Mouse (Mus musculus): ENCODE data around the gene Sgo2a. TPM values are rescaled to one million over a fixed set of nuclear protein-coding genes. Genes with fewer than 3 reads are reported as not detected.

Sgo2a gene
- polyA plus RNA-seq, 1 experiment from 2014 or later = 21.2 TPM

GRCm38 (mm10) chr1:58072416-58072815, 76.6 kb downstream of the Sgo2a start:
- Histone ChIP-seq H3K36me3 (no peaks in the 10 kb centered on the region), H3K27me3 (ENCODE audit: low read depth, poor library complexity, severe bottlenecking) (no peaks in the 10 kb centered on the region), H3K27ac (no peak overlapping the region), H3K9me3 (replicated peaks) (no peaks in the 10 kb centered on the region), H3K4me3 (no peak overlapping the region), H3K4me1 (peaks cover 4% of the 10 kb centered on the region; the same call in 1 of the 2 replicates)
- WGBS = 79% methylated on average over 2 of the region's 2 CpGs
- DNase-seq (ENCODE audit: low spot score) = no peak

GRCm38 (mm10) chr1:58072991-58073730, 77.4 kb downstream of the Sgo2a start:
- peaks cover 4% of the 10 kb centered on the region; the same call in 1 of the 2 replicates for H3K4me1 ChIP-seq
- H3K9me3 ChIP-seq (replicated peaks) = no peaks in the 10 kb centered on the region
- no peaks in the 10 kb centered on the region for H3K27me3 ChIP-seq (ENCODE audit: low read depth, poor library complexity, severe bottlenecking)
- H3K4me3 ChIP-seq = no peak overlapping the region
- DNase-seq (ENCODE audit: low spot score) = no peak
- WGBS = 86% methylated on average over 12 of the region's 12 CpGs
- no peak overlapping the region for H3K27ac ChIP-seq
- H3K36me3 ChIP-seq = no peaks in the 10 kb centered on the region

GRCm38 (mm10) chr1:58074266-58074665, 78.5 kb downstream of the Sgo2a start:
- no peaks in the 10 kb centered on the region for H3K27me3 ChIP-seq (ENCODE audit: low read depth, poor library complexity, severe bottlenecking)
- no peak overlapping the region for H3K4me3 ChIP-seq
- H3K4me1 ChIP-seq = peaks cover 4% of the 10 kb centered on the region; the same call in 1 of the 2 replicates
- H3K9me3 ChIP-seq (replicated peaks) = no peaks in the 10 kb centered on the region
- WGBS = 97% methylated on average over 2 of the region's 2 CpGs
- H3K27ac ChIP-seq = no peak overlapping the region
- DNase-seq (ENCODE audit: low spot score) = no peak
- no peaks in the 10 kb centered on the region for H3K36me3 ChIP-seq

Other genes starting within 250 kb of the Sgo2a start
- gene Spats2l, start 221.8 kb upstream of the Sgo2a start, polyA plus RNA-seq (2016; fragmentation: Nextera tagmentation; extraction: Ambion mirVana) = 18.4 and 29.3 TPM in 2 replicates
- gene Kctd18, start 23.0 kb downstream of the Sgo2a start, polyA plus RNA-seq (2016; fragmentation: Nextera tagmentation; extraction: Ambion mirVana) = 14.9 and 19.6 TPM in 2 replicates
- 0.03 and 0.15 TPM in 2 replicates for gene Aox1, start 34.0 kb downstream of the Sgo2a start, polyA plus RNA-seq (2016; fragmentation: Nextera tagmentation; extraction: Ambion mirVana)
- gene Aox3, start 117.2 kb downstream of the Sgo2a start, polyA plus RNA-seq (2016; fragmentation: Nextera tagmentation; extraction: Ambion mirVana) = 0.83 and 0.94 TPM in 2 replicates
- gene Aox4, start 214.4 kb downstream of the Sgo2a start, polyA plus RNA-seq (2016; fragmentation: Nextera tagmentation; extraction: Ambion mirVana) = 0.04 and 0.14 TPM in 2 replicates

All from limb, embryonic 10.5 days (tissue).